Comparison of ENCODE assay signal across 2 mouse cellular contexts in genomic region chr10:79682916-79683582, GRCm38 (mm10).
TF ChIP-seq lines count a peak whose summit lies in the region.

No protein-coding gene starts in this region.

TF ChIP-seq in C2C12, 6 proteins besides CTCF, POLR2A, EP300 and RAD21:
- TF ChIP-seq MYOD1 (IDR thresholded peaks at IDR 0.05; ENCODE audit: control insufficient read depth, insufficient read length, low read depth) (peak; percentile 61), MYOG (IDR thresholded peaks at IDR 0.05; ENCODE audit: control insufficient read depth, extremely low read depth, insufficient read length) (no peak), USF1 (IDR thresholded peaks at IDR 0.05; ENCODE audit: low read depth) (no peak)

TF ChIP-seq in MEL, 35 proteins besides CTCF, POLR2A, EP300 and RAD21:
- TF ChIP-seq ELF1 (IDR thresholded peaks at IDR 0.05; ENCODE audit: low read depth, low read length): no peak
- no peak for TF ChIP-seq GABPA (IDR thresholded peaks at IDR 0.05; ENCODE audit: low read depth, low read length)
- no peak for TF ChIP-seq KAT2A (conservative IDR thresholded peaks at IDR 0.05; ENCODE audit: low read depth, low read length)
- peak; percentile 62 for TF ChIP-seq SIN3A (IDR thresholded peaks at IDR 0.05; ENCODE audit: low read length)
- no peak for TF ChIP-seq POLR2AphosphoS2 (IDR thresholded peaks at IDR 0.05; ENCODE audit: low read length)
- no peak for TF ChIP-seq POLR2AphosphoS5 (IDR thresholded peaks at IDR 0.05; ENCODE audit: borderline replicate concordance, low read depth, low read length)
- 0 out of 2 replicates have a peak, but pooled peaks have one; percentile 26 for TF ChIP-seq NELFE (IDR thresholded peaks at IDR 0.05; ENCODE audit: low read depth, low read length)
- peak; percentile 12; the same call in 1 of the 2 replicates for TF ChIP-seq MYC (IDR thresholded peaks at IDR 0.05; ENCODE audit: low read depth, low read length)
- TF ChIP-seq MAZ (IDR thresholded peaks at IDR 0.05; ENCODE audit: low read depth, low read length): peak; percentile 74; the same call in 1 of the 2 replicates
- TF ChIP-seq ZKSCAN1 (IDR thresholded peaks at IDR 0.05; ENCODE audit: low read depth, low read length): no peak
- no peak for TF ChIP-seq MYB (IDR thresholded peaks at IDR 0.05; ENCODE audit: low read depth, low read length)
- no peak for TF ChIP-seq TBP (IDR thresholded peaks at IDR 0.05; ENCODE audit: low read depth, low read length)
- TF ChIP-seq USF2 (IDR thresholded peaks at IDR 0.05; ENCODE audit: borderline replicate concordance in 1 of 2, insufficient read depth in 1 of 2, low read depth in 1 of 2, low read length in 2 of 2): no peak
- TF ChIP-seq HCFC1 (IDR thresholded peaks at IDR 0.05; ENCODE audit: low read depth, low read length): no peak
- peak; percentile 64 for TF ChIP-seq MXI1 (IDR thresholded peaks at IDR 0.05; ENCODE audit: low read depth, low read length)
- no peak for TF ChIP-seq GATA1 (IDR thresholded peaks at IDR 0.05; ENCODE audit: low read depth, low read length)
- TF ChIP-seq CHD1 (IDR thresholded peaks at IDR 0.05; ENCODE audit: low read depth, low read length): peak; percentile 81; the same call in 1 of the 2 replicates
- no peak for TF ChIP-seq JUND (IDR thresholded peaks at IDR 0.05; ENCODE audit: low read depth, low read length)
- no peak for TF ChIP-seq ZC3H11A (IDR thresholded peaks at IDR 0.05; ENCODE audit: low read depth, low read length)
- TF ChIP-seq BHLHE40 (IDR thresholded peaks at IDR 0.05; ENCODE audit: borderline replicate concordance, low read depth, low read length): no peak
- 0 out of 2 replicates have a peak, but pooled peaks have one; percentile 13 for TF ChIP-seq TCF12 (IDR thresholded peaks at IDR 0.05; ENCODE audit: low read depth, low read length)
